Mouse (Mus musculus): ENCODE measurements around the gene Hes5. TPM values are rescaled to one million over a fixed set of nuclear protein-coding genes. Genes with fewer than 3 reads are reported as not detected.

Gene Hes5
- polyA plus RNA-seq, 1 experiment: 0.47 TPM

- TF ChIP-seq POLR2A (IDR thresholded peaks at IDR 0.05; ENCODE audit: low read depth, low read length) (no peak), CTCF (IDR thresholded peaks at IDR 0.05; ENCODE audit: extremely low read depth, insufficient read length, insufficient replicate concordance, low read depth, low read length) (no peak)
- Histone ChIP-seq H3K4me1 (ENCODE audit: control insufficient read depth, insufficient read depth, insufficient read length, low read length) (peaks cover 11% of the 10 kb centered on the region; the same call in 1 of the 2 replicates), H3K27ac (ENCODE audit: insufficient read depth, low read depth, low read length) (no peak overlapping the region), H3K27me3 (ENCODE audit: control insufficient read depth, insufficient read depth, low read length) (no peaks in the 10 kb centered on the region), H3K4me3 (ENCODE audit: low read depth, low read length) (no peak overlapping the region), H3K36me3 (ENCODE audit: control insufficient read depth, insufficient read depth, low read length) (no peaks in the 10 kb centered on the region)
- WGBS: 80% methylated on average over 5 of the region's 5 CpGs
These were observed 18.9 kb upstream of the Hes5 start for GRCm38 (mm10) chr4:154941831-154942230.

GRCm38 (mm10) chr4:154942632-154943322 is 17.9 kb upstream of the Hes5 start:
- Histone ChIP-seq H3K4me1 (ENCODE audit: control insufficient read depth, insufficient read depth, insufficient read length, low read length) (peaks cover 11% of the 10 kb centered on the region; the same call in 1 of the 2 replicates), H3K4me3 (ENCODE audit: low read depth, low read length) (no peak overlapping the region)
- WGBS: 74% methylated on average over 10 of the region's 10 CpGs

GRCm38 (mm10) chr4:154943323-154944039 is 17.2 kb upstream of the Hes5 start:
- Histone ChIP-seq H3K4me1 (ENCODE audit: control insufficient read depth, insufficient read depth, insufficient read length, low read length) (peaks cover 14% of the 10 kb centered on the region; the same call in 1 of the 2 replicates), H3K4me3 (ENCODE audit: low read depth, low read length) (no peak overlapping the region), H3K27ac (ENCODE audit: insufficient read depth, low read depth, low read length) (no peak overlapping the region), H3K36me3 (ENCODE audit: control insufficient read depth, insufficient read depth, low read length) (no peaks in the 10 kb centered on the region), H3K27me3 (ENCODE audit: control insufficient read depth, insufficient read depth, low read length) (0 out of 2 replicates have a peak, but pooled peaks cover 1% of the 10 kb centered on the region)
- TF ChIP-seq POLR2A (IDR thresholded peaks at IDR 0.05; ENCODE audit: low read depth, low read length) (no peak), CTCF (IDR thresholded peaks at IDR 0.05; ENCODE audit: extremely low read depth, insufficient read length, insufficient replicate concordance, low read depth, low read length) (no peak)
- WGBS: 88% methylated on average over 6 of the region's 6 CpGs

More at GRCm38 (mm10) chr4:154942632-154943322, 17.9 kb upstream of the Hes5 start:
- TF ChIP-seq CTCF (IDR thresholded peaks at IDR 0.05; ENCODE audit: extremely low read depth, insufficient read length, insufficient replicate concordance, low read depth, low read length) (no peak), POLR2A (IDR thresholded peaks at IDR 0.05; ENCODE audit: low read depth, low read length) (no peak)
- no peaks in the 10 kb centered on the region for H3K36me3 ChIP-seq (ENCODE audit: control insufficient read depth, insufficient read depth, low read length)
- no peaks in the 10 kb centered on the region for H3K27me3 ChIP-seq (ENCODE audit: control insufficient read depth, insufficient read depth, low read length)
- H3K27ac ChIP-seq (ENCODE audit: insufficient read depth, low read depth, low read length): no peak overlapping the region

DNA sequence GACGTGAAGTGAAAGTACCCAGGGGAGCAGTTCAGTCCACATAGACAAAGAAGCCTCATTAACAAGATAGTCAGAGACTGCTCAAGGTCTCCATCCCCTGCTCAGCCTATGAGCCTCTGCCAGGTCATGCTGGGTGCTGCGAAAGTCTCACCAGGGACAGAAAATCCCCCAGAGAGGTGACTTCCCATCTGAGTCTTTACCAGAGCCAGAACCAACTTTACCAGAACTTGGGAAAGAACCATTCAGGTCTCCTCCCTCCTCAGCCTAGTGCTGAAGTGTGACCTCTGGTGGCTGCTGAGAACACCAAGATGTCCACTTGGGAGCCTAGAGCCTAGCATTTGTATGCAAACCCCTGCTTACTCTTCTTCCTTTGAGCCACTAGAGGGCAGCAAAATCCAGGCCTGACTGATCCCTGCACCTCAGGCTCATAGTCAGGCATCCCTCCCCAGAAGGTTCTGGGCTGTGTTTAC is 16.6 kb upstream of the Hes5 start:
- H3K27ac ChIP-seq (ENCODE audit: insufficient read depth, low read depth, low read length): no peak overlapping the region
- WGBS: 22% methylated on average over 2 of the region's 2 CpGs
- H3K27me3 ChIP-seq (ENCODE audit: control insufficient read depth, insufficient read depth, low read length): 0 out of 2 replicates have a peak, but pooled peaks cover 8% of the 10 kb centered on the region
- H3K4me1 ChIP-seq (ENCODE audit: control insufficient read depth, insufficient read depth, insufficient read length, low read length): peaks cover 14% of the 10 kb centered on the region; the same call in 1 of the 2 replicates
- no peak overlapping the region for H3K4me3 ChIP-seq (ENCODE audit: low read depth, low read length)
- TF ChIP-seq CTCF (IDR thresholded peaks at IDR 0.05; ENCODE audit: extremely low read depth, insufficient read length, insufficient replicate concordance, low read depth, low read length): peak; percentile 98; the same call in 1 of the 2 replicates
- no peak for TF ChIP-seq POLR2A (IDR thresholded peaks at IDR 0.05; ENCODE audit: low read depth, low read length)
- H3K36me3 ChIP-seq (ENCODE audit: control insufficient read depth, insufficient read depth, low read length): no peaks in the 10 kb centered on the region

- peak; percentile 78; the same call in 1 of the 2 replicates for TF ChIP-seq POLR2A (IDR thresholded peaks at IDR 0.05; ENCODE audit: low read depth, low read length)
- TF ChIP-seq CTCF (IDR thresholded peaks at IDR 0.05; ENCODE audit: extremely low read depth, insufficient read length, insufficient replicate concordance, low read depth, low read length): peak; percentile 13; the same call in 1 of the 2 replicates
- Histone ChIP-seq H3K27ac (ENCODE audit: insufficient read depth, low read depth, low read length) (0 out of 2 replicates have a peak overlapping the region, but pooled peaks have one; percentile 57), H3K4me1 (ENCODE audit: control insufficient read depth, insufficient read depth, insufficient read length, low read length) (peaks cover 14% of the 10 kb centered on the region; the same call in 1 of the 2 replicates), H3K4me3 (ENCODE audit: low read depth, low read length) (peak overlapping the region; percentile 47), H3K27me3 (ENCODE audit: control insufficient read depth, insufficient read depth, low read length) (peaks cover 19% of the 10 kb centered on the region; the same call in 1 of the 2 replicates), H3K36me3 (ENCODE audit: control insufficient read depth, insufficient read depth, low read length) (no peaks in the 10 kb centered on the region)
- 10% methylated on average over 8 of the region's 8 CpGs for WGBS
These were observed 14.4 kb upstream of the Hes5 start for GRCm38 (mm10) chr4:154946319-154946718.

- Histone ChIP-seq H3K27me3 (ENCODE audit: control insufficient read depth, insufficient read depth, low read length) (peaks cover 29% of the 10 kb centered on the region), H3K27ac (ENCODE audit: insufficient read depth, low read depth, low read length) (no peak overlapping the region), H3K4me3 (ENCODE audit: low read depth, low read length) (no peak overlapping the region), H3K4me1 (ENCODE audit: control insufficient read depth, insufficient read depth, insufficient read length, low read length) (peaks cover 12% of the 10 kb centered on the region; the same call in 1 of the 2 replicates), H3K36me3 (ENCODE audit: control insufficient read depth, insufficient read depth, low read length) (no peaks in the 10 kb centered on the region)
- 22% methylated on average over 14 of the region's 14 CpGs for WGBS
- no peak for TF ChIP-seq CTCF (IDR thresholded peaks at IDR 0.05; ENCODE audit: extremely low read depth, insufficient read length, insufficient replicate concordance, low read depth, low read length)
- TF ChIP-seq POLR2A (IDR thresholded peaks at IDR 0.05; ENCODE audit: low read depth, low read length): no peak
These were observed 12.4 kb upstream of the Hes5 start for GRCm38 (mm10) chr4:154948066-154948939.

Measured in small intestine, adult 2 months (tissue).